Mouse (Mus musculus): ENCODE data around the gene Cavin1. TPM values are rescaled to one million over a fixed set of nuclear protein-coding genes. Genes with fewer than 3 reads are reported as not detected.
A peak's percentile ranks its signal among the peaks of the same experiment; 100 is the strongest.

Gene Cavin1
- total RNA-seq (2014; rRNA removed; ENCODE audit: low replicate concordance) (274 and 305 TPM in 2 replicates), polyA plus RNA-seq (2015; fragmentation: Nextera tagmentation; extraction: Ambion mirVana) (401 and 442 TPM in 2 replicates)

GRCm38 (mm10) chr11:100970557-100970937 is at the start of gene Cavin1:
Cavin1 (minus strand) TSS chr11:100970887.
- Histone ChIP-seq H3K9me3 (replicated peaks; ENCODE audit: control insufficient read depth, low read length) (no peaks in the 10 kb centered on the region), H3K4me2 (ENCODE audit: low read depth, low read length) (peak within 1 kb of the TSS; percentile 72), H3K27ac (ENCODE audit: low read depth) (peak within 1 kb of the TSS; percentile 98), H3K4me1 (ENCODE audit: control insufficient read depth, insufficient read depth) (peaks cover 31% of the 10 kb centered on the region), H3K36me3 (replicated peaks; ENCODE audit: control insufficient read depth, insufficient read depth, low read length) (peaks cover 2% of the 10 kb centered on the region), H3K27me3 (ENCODE audit: control insufficient read depth, insufficient read depth, low read length) (no peaks in the 10 kb centered on the region), H3K4me3 (ENCODE audit: low read depth, low read length) (peak within 1 kb of the TSS; percentile 73), H3K9ac (replicated peaks; ENCODE audit: low read depth, low read length) (peak within 1 kb of the TSS; percentile 97)
- TF ChIP-seq EP300 (IDR thresholded peaks at IDR 0.05; ENCODE audit: low read depth) (peak; percentile 95), CTCF (IDR thresholded peaks at IDR 0.05; ENCODE audit: low read depth) (peak; percentile 11; the same call in 1 of the 2 replicates)
- under 1% methylated on average over 20 of the region's 20 CpGs for WGBS
- peak; percentile 93 for ATAC-seq (ENCODE audit: insufficient read depth, low read depth)
- DNase-seq (ENCODE audit: low spot score), result peak; percentile 98

- H3K27me3 ChIP-seq (ENCODE audit: control insufficient read depth, insufficient read depth, low read length), result no peaks in the 10 kb centered on the region
- no peak overlapping the region for H3K4me3 ChIP-seq (ENCODE audit: low read depth, low read length)
- peaks cover 34% of the 10 kb centered on the region for H3K36me3 ChIP-seq (replicated peaks; ENCODE audit: control insufficient read depth, insufficient read depth, low read length)
- no peak for ATAC-seq (ENCODE audit: insufficient read depth, low read depth)
- peak overlapping the region; percentile 79; the same call in 1 of the 2 replicates for H3K4me2 ChIP-seq (ENCODE audit: low read depth, low read length)
- no peak overlapping the region for H3K27ac ChIP-seq (ENCODE audit: low read depth)
- H3K4me1 ChIP-seq (ENCODE audit: control insufficient read depth, insufficient read depth), result peaks cover 13% of the 10 kb centered on the region
- 74% methylated on average over 6 of the region's 6 CpGs for WGBS
- H3K9ac ChIP-seq (replicated peaks; ENCODE audit: low read depth, low read length), result no peak overlapping the region
- H3K9me3 ChIP-seq (replicated peaks; ENCODE audit: control insufficient read depth, low read length), result no peaks in the 10 kb centered on the region
- no peak for DNase-seq (ENCODE audit: low spot score)
- TF ChIP-seq EP300 (IDR thresholded peaks at IDR 0.05; ENCODE audit: low read depth), result no peak
- TF ChIP-seq CTCF (IDR thresholded peaks at IDR 0.05; ENCODE audit: low read depth), result no peak
These were observed 41.0 kb upstream of the Cavin1 start for GRCm38 (mm10) chr11:101011641-101012040.

GRCm38 (mm10) chr11:101009888-101010784 is 39.4 kb upstream of the Cavin1 start:
- Histone ChIP-seq H3K4me2 (ENCODE audit: low read depth, low read length) (peak overlapping the region; percentile 79), H3K36me3 (replicated peaks; ENCODE audit: control insufficient read depth, insufficient read depth, low read length) (peaks cover 28% of the 10 kb centered on the region), H3K4me1 (ENCODE audit: control insufficient read depth, insufficient read depth) (peaks cover 13% of the 10 kb centered on the region), H3K27me3 (ENCODE audit: control insufficient read depth, insufficient read depth, low read length) (no peaks in the 10 kb centered on the region), H3K27ac (ENCODE audit: low read depth) (peak overlapping the region; percentile 93), H3K4me3 (ENCODE audit: low read depth, low read length) (peak overlapping the region; percentile 77), H3K9me3 (replicated peaks; ENCODE audit: control insufficient read depth, low read length) (no peaks in the 10 kb centered on the region), H3K9ac (replicated peaks; ENCODE audit: low read depth, low read length) (peak overlapping the region; percentile 82)
- ATAC-seq (ENCODE audit: insufficient read depth, low read depth) (peak; percentile 10; the same call in 1 of the 2 replicates), DNase-seq (ENCODE audit: low spot score) (peak; percentile 35)
- TF ChIP-seq CTCF (IDR thresholded peaks at IDR 0.05; ENCODE audit: low read depth) (no peak), EP300 (IDR thresholded peaks at IDR 0.05; ENCODE audit: low read depth) (no peak)
- WGBS, result 2% methylated on average over 29 of the region's 29 CpGs

- peak within 1 kb of the TSS; percentile 77 for H3K4me3 ChIP-seq (ENCODE audit: low read depth, low read length)
- H3K27me3 ChIP-seq (ENCODE audit: control insufficient read depth, insufficient read depth, low read length), result no peaks in the 10 kb centered on the region
- WGBS, result under 1% methylated on average over 44 of the region's 44 CpGs
- H3K4me1 ChIP-seq (ENCODE audit: control insufficient read depth, insufficient read depth), result peaks cover 13% of the 10 kb centered on the region
- no peaks in the 10 kb centered on the region for H3K9me3 ChIP-seq (replicated peaks; ENCODE audit: control insufficient read depth, low read length)
- peak within 1 kb of the TSS; percentile 82 for H3K9ac ChIP-seq (replicated peaks; ENCODE audit: low read depth, low read length)
- H3K27ac ChIP-seq (ENCODE audit: low read depth), result peak within 1 kb of the TSS; percentile 93
- peaks cover 21% of the 10 kb centered on the region for H3K36me3 ChIP-seq (replicated peaks; ENCODE audit: control insufficient read depth, insufficient read depth, low read length)
- TF ChIP-seq CTCF (IDR thresholded peaks at IDR 0.05; ENCODE audit: low read depth), result no peak
- TF ChIP-seq EP300 (IDR thresholded peaks at IDR 0.05; ENCODE audit: low read depth), result peak; percentile 75
- peak within 1 kb of the TSS; percentile 79 for H3K4me2 ChIP-seq (ENCODE audit: low read depth, low read length)
- peak; percentile 98 for DNase-seq (ENCODE audit: low spot score)
- peak; percentile 100 for ATAC-seq (ENCODE audit: insufficient read depth, low read depth)
These were observed 38.6 kb upstream of the Cavin1 start, which contains the start of gene Atp6v0a1 for GRCm38 (mm10) chr11:101009046-101009887. Atp6v0a1 (plus strand) TSS chr11:101009452.

All from heart, postnatal 0 days (tissue).